Mouse (Mus musculus) frontal cortex, postnatal 25 days (tissue): Measurements from ENCODE around the gene Snx30.

ENCODE experiments used
- DNase-seq, 2 experiments: peaks; one replicate each; pipeline ENCODE4 v3.0.0; 2022; ENCODE audit warnings: low spot score in 2 of 2

Gene Snx30

GRCm38 (mm10) chr4:59794116-59794515, 11.5 kb upstream of the Snx30 start:
- no peak for DNase-seq

GRCm38 (mm10) chr4:59795788-59796455, 9.7 kb upstream of the Snx30 start:
- DNase-seq, result no peak

GRCm38 (mm10) chr4:59800181-59800580, 5.5 kb upstream of the Snx30 start:
- DNase-seq, result no peak

- DNase-seq, result no peak
Observed at GRCm38 (mm10) chr4:59801489-59801888, 4.2 kb upstream of the Snx30 start, which contains the start of gene Inip. Gene Inip (minus strand): TSS chr4:59801589.

GRCm38 (mm10) chr4:59802107-59802506, 3.5 kb upstream of the Snx30 start:
- DNase-seq, result no peak

- no peak for DNase-seq
Observed at GRCm38 (mm10) chr4:59802792-59803191, 2.8 kb upstream of the Snx30 start.

GRCm38 (mm10) chr4:59803358-59803757, 2.3 kb upstream of the Snx30 start:
- DNase-seq, result no peak

- no peak for DNase-seq
Observed at GRCm38 (mm10) chr4:59804754-59805153, 886 bp upstream of the Snx30 start.

- DNase-seq, result peak in 1 of 2 experiments; percentile 19
Observed at GRCm38 (mm10) chr4:59805968-59806878, 583 bp downstream of the Snx30 start.

GRCm38 (mm10) chr4:59806879-59807195, 1.2 kb downstream of the Snx30 start:
- no peak for DNase-seq

- no peak for DNase-seq
Observed at GRCm38 (mm10) chr4:59807521-59807920, 1.9 kb downstream of the Snx30 start.

- DNase-seq, result no peak
Observed at GRCm38 (mm10) chr4:59808396-59808795, 2.8 kb downstream of the Snx30 start.

GRCm38 (mm10) chr4:59814094-59814493, 8.5 kb downstream of the Snx30 start:
- DNase-seq, result no peak

GRCm38 (mm10) chr4:59815121-59815810, 9.6 kb downstream of the Snx30 start:
- DNase-seq, result no peak

GRCm38 (mm10) chr4:59816016-59816415, 10.4 kb downstream of the Snx30 start:
- DNase-seq, result no peak

GRCm38 (mm10) chr4:59816477-59816876, 10.8 kb downstream of the Snx30 start:
- DNase-seq, result no peak

- no peak for DNase-seq
Observed at GRCm38 (mm10) chr4:59817790-59818189, 12.2 kb downstream of the Snx30 start.

GRCm38 (mm10) chr4:59818498-59818897, 12.9 kb downstream of the Snx30 start:
- DNase-seq, result no peak

- DNase-seq, result no peak
Observed at GRCm38 (mm10) chr4:59819054-59819472, 13.4 kb downstream of the Snx30 start.

GRCm38 (mm10) chr4:59819477-59820022, 13.9 kb downstream of the Snx30 start:
- DNase-seq, result no peak

- no peak for DNase-seq
Observed at GRCm38 (mm10) chr4:59821516-59821915, 15.9 kb downstream of the Snx30 start.

GRCm38 (mm10) chr4:59822119-59822518, 16.5 kb downstream of the Snx30 start:
- no peak for DNase-seq
